Mouse (Mus musculus) cerebral cortex, adult 2 months (tissue): ENCODE measurements around the gene Vcl.

Experiments used
- WGBS: fragments of 180-500 bp; shearing (Covaris S2); methylation state at CpG from one replicate; pipeline ENCODE4 v1.1.7; 2018; 5-methylcytosine and 5-hydroxymethylcytosine counted together

Gene Vcl

GRCm38 (mm10) chr14:21017871-21018270 is 88.7 kb downstream of the Vcl start:
- WGBS: 90% methylated on average over 5 of the region's 5 CpGs

GRCm38 (mm10) chr14:21018977-21019376 is 89.8 kb downstream of the Vcl start:
- WGBS: 39% methylated on average over 3 of the region's 3 CpGs

GRCm38 (mm10) chr14:21020435-21020834 is 91.2 kb downstream of the Vcl start:
- WGBS: 78% methylated on average over 8 of the region's 8 CpGs

GRCm38 (mm10) chr14:21029025-21029659 is 99.9 kb downstream of the Vcl start:
- 37% methylated on average over 11 of the region's 11 CpGs for WGBS

GRCm38 (mm10) chr14:21031783-21032511 is 102.7 kb downstream of the Vcl start:
- 67% methylated on average over 6 of the region's 6 CpGs for WGBS

- 66% methylated on average over 4 of the region's 4 CpGs for WGBS
These were observed 105.1 kb downstream of the Vcl start for GRCm38 (mm10) chr14:21034271-21034670.

GRCm38 (mm10) chr14:21034791-21035190 is 105.6 kb downstream of the Vcl start:
- 84% methylated on average over 3 of the region's 3 CpGs for WGBS

- 64% methylated on average over 12 of the region's 12 CpGs for WGBS
These were observed 109.9 kb downstream of the Vcl start for GRCm38 (mm10) chr14:21039077-21039476.

- 81% methylated on average over 4 of the region's 4 CpGs for WGBS
These were observed 110.4 kb downstream of the Vcl start for GRCm38 (mm10) chr14:21039623-21040022.

- 61% methylated on average over 2 of the region's 2 CpGs for WGBS
These were observed 118.6 kb downstream of the Vcl start for GRCm38 (mm10) chr14:21047840-21048239.

GRCm38 (mm10) chr14:21050734-21051133 is 121.5 kb downstream of the Vcl start:
- WGBS: 65% methylated on average over 3 of the region's 3 CpGs

- WGBS: 4% methylated on average over 28 of the region's 28 CpGs
These were observed 122.3 kb downstream of the Vcl start for GRCm38 (mm10) chr14:21051380-21052111.

- WGBS: under 1% methylated on average over 48 of the region's 48 CpGs
These were observed 123.0 kb downstream of the Vcl start, which contains the start of the genes Ap3m1 and Adk for GRCm38 (mm10) chr14:21052112-21052780. Gene Ap3m1 (minus strand): TSS chr14:21052508. Gene Adk (plus strand): TSS chr14:21052574.

- under 1% methylated on average over 25 of the region's 25 CpGs for WGBS
These were observed 123.6 kb downstream of the Vcl start for GRCm38 (mm10) chr14:21052781-21053130.

- WGBS: 6% methylated on average over 8 of the region's 8 CpGs
These were observed 124.0 kb downstream of the Vcl start for GRCm38 (mm10) chr14:21053151-21053550.

- 66% methylated on average over 7 of the region's 7 CpGs for WGBS
These were observed 124.4 kb downstream of the Vcl start for GRCm38 (mm10) chr14:21053586-21053985.

GRCm38 (mm10) chr14:21058972-21059371 is 129.8 kb downstream of the Vcl start:
- 85% methylated on average over 2 of the region's 2 CpGs for WGBS

GRCm38 (mm10) chr14:21062766-21063513 is 133.7 kb downstream of the Vcl start:
- 64% methylated on average over 5 of the region's 5 CpGs for WGBS

- WGBS: 56% methylated on average over 1 of the region's 1 CpGs
These were observed 135.1 kb downstream of the Vcl start for GRCm38 (mm10) chr14:21064321-21064720.

- WGBS: 58% methylated on average over 8 of the region's 8 CpGs
These were observed 136.4 kb downstream of the Vcl start for GRCm38 (mm10) chr14:21065490-21066162.

GRCm38 (mm10) chr14:21069594-21069993 is 140.4 kb downstream of the Vcl start:
- 91% methylated on average over 5 of the region's 5 CpGs for WGBS
